Mouse (Mus musculus) heart, embryonic 11.5 days (tissue): ENCODE data around the gene Olfr1155. TPM values are rescaled to one million over a fixed set of nuclear protein-coding genes. Genes with fewer than 3 reads are reported as not detected.

Experiments used
- ATAC-seq: fragments of 200-750 bp; cut with Nextera tagmentation; replicated peaks from 2 replicates; pipeline ENCODE4 v1.8.0; 2017; ENCODE audit warnings: moderate library complexity; ENCODE audit not compliant: insufficient number of reproducible peaks, low FRiP score, low TSS enrichment
- H3K27ac ChIP-seq: fragments of 300-500 bp; sonication (generic); 2 replicates; pipeline ENCODE4 v1.5.1; 2014; ENCODE audit warnings: mild to moderate bottlenecking, low read depth, low read length
- H3K27me3 ChIP-seq: fragments of 300-500 bp; sonication (generic); 2 replicates; pipeline ENCODE4 v1.6.1; 2014; ENCODE audit warnings: mild to moderate bottlenecking, low read length, mixed read lengths; ENCODE audit not compliant: control insufficient read depth, insufficient read depth
- H3K36me3 ChIP-seq: fragments of 300-500 bp; sonication (generic); 2 replicates; pipeline ENCODE4 v1.6.1; 2014; ENCODE audit warnings: mild to moderate bottlenecking, low read length, moderate library complexity, mixed read lengths; ENCODE audit not compliant: control insufficient read depth, insufficient read depth
- H3K4me1 ChIP-seq: fragments of 300-500 bp; sonication (generic); 2 replicates; pipeline ENCODE4 v1.6.1; 2014; ENCODE audit warnings: low read length; ENCODE audit not compliant: control insufficient read depth, insufficient read depth
- H3K4me2 ChIP-seq: fragments of 300-500 bp; sonication (generic); 2 replicates; pipeline ENCODE4 v1.6.1; 2014; ENCODE audit warnings: mild to moderate bottlenecking, moderate library complexity
- H3K4me3 ChIP-seq: fragments of 300-500 bp; sonication (generic); 2 replicates; pipeline ENCODE4 v1.5.1; 2014; ENCODE audit warnings: low read depth, low read length
- H3K9ac ChIP-seq: fragments of 300-500 bp; sonication (generic); 2 replicates; pipeline ENCODE4 v1.6.1; 2014; ENCODE audit warnings: mild to moderate bottlenecking, low read depth, low read length, moderate library complexity
- H3K9me3 ChIP-seq: fragments of 300-500 bp; sonication (generic); replicated peaks from 2 replicates; pipeline ENCODE4 v1.6.1; 2016; ENCODE audit warnings: low read length; ENCODE audit not compliant: control insufficient read depth
- WGBS: fragments of 180-500 bp; shearing (Covaris S2); extraction: QIAGEN DNeasy Blood & Tissue Kit; methylation state at CpG from one replicate; pipeline ENCODE4 v1.1.7; 2014; ENCODE audit not compliant: insufficient replicate concordance; 5-methylcytosine and 5-hydroxymethylcytosine counted together
- polyA plus RNA-seq: library from polyadenylated mRNA; unstranded; fragments of >200 nt; fragmentation: Nextera tagmentation; extraction: Ambion mirVana; gene quantifications from 2 replicates; pipeline ENCODE4 v1.2.1, GENCODE M21; 2014

Olfr1155 gene
- not detected in 2 replicates for polyA plus RNA-seq

GRCm38 (mm10) chr2:87945037-87945436 lies at the start of gene Olfr1155:
TSS of gene Olfr1155 (minus strand) at chr2:87945137.
- WGBS, result 91% methylated on average over 1 of the region's 1 CpGs
- Histone ChIP-seq H3K9ac (no peak within 1 kb of the TSS), H3K4me3 (no peak within 1 kb of the TSS), H3K9me3 (no peaks in the 10 kb centered on the region), H3K27ac (no peak within 1 kb of the TSS), H3K4me2 (no peak within 1 kb of the TSS), H3K27me3 (no peaks in the 10 kb centered on the region), H3K4me1 (no peaks in the 10 kb centered on the region), H3K36me3 (no peaks in the 10 kb centered on the region)
- no peak for ATAC-seq

DNA sequence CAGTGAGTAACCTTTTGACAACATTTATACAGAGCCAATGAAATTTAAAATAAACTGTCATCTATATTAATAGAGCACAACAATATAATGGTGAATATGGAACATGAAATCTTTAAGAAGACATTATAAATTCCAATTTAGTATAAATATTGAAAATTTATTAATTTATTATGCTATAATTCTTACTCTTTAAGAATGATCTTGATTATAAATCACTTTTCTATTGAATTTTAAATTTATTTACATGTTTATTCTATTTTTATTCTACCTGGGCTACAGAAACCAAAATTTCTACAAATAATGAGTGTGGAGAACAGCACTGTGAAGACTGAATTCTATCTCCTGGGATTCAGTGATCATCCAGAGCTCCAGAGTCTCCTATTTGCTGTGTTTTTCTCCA lies 44.9 kb upstream of the Olfr1155 start, which contains the start of gene Olfr1158:
TSS of gene Olfr1158 (plus strand) at position 301 of the 400 bp plus-strand sequence.
- Histone ChIP-seq H3K4me2 (no peak within 1 kb of the TSS), H3K27ac (no peak within 1 kb of the TSS), H3K4me3 (no peak within 1 kb of the TSS), H3K4me1 (no peaks in the 10 kb centered on the region), H3K9me3 (no peaks in the 10 kb centered on the region), H3K9ac (no peak within 1 kb of the TSS), H3K27me3 (no peaks in the 10 kb centered on the region), H3K36me3 (no peaks in the 10 kb centered on the region)
- no peak for ATAC-seq

DNA sequence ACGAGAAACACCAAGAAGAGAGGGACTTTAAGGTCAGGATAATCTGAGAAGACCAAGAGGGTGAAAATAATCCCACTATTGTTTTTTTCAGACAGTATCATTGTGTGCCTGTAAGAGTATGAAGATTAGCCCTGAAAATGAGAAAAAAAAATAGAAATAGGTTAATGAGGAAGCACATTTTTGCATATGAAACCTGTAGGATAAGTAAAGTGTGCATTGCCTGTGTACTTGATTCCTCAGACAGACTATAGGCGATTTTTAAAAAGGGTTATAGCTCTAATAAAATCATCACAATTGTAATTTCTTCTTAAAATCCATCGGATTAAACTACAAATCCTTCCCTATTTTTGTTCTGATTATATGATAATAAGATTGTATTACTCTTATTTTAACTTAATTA lies 29.6 kb upstream of the Olfr1155 start, which contains the start of gene Olfr74:
TSS of gene Olfr74 (minus strand) at position 101 of the 400 bp plus-strand sequence.
- 72% methylated on average over 3 of the region's 3 CpGs for WGBS
- ATAC-seq, result no peak
- H3K9ac ChIP-seq, result no peak within 1 kb of the TSS
- no peak within 1 kb of the TSS for H3K4me2 ChIP-seq
- no peaks in the 10 kb centered on the region for H3K4me1 ChIP-seq
- H3K27ac ChIP-seq, result no peak within 1 kb of the TSS
- no peak within 1 kb of the TSS for H3K4me3 ChIP-seq
- H3K36me3 ChIP-seq, result no peaks in the 10 kb centered on the region
- H3K27me3 ChIP-seq, result no peaks in the 10 kb centered on the region
- H3K9me3 ChIP-seq, result no peaks in the 10 kb centered on the region

- no peak for ATAC-seq
- Histone ChIP-seq H3K4me3 (no peak within 1 kb of the TSS), H3K9ac (no peak within 1 kb of the TSS), H3K4me1 (no peaks in the 10 kb centered on the region), H3K4me2 (no peak within 1 kb of the TSS), H3K27ac (no peak within 1 kb of the TSS), H3K27me3 (no peaks in the 10 kb centered on the region), H3K9me3 (no peaks in the 10 kb centered on the region), H3K36me3 (no peaks in the 10 kb centered on the region)
- WGBS, result 91% methylated on average over 4 of the region's 4 CpGs
Observed at GRCm38 (mm10) chr2:87968199-87968598, 23.3 kb upstream of the Olfr1155 start, which contains the start of gene Olfr1157. TSS of gene Olfr1157 (minus strand) at chr2:87968299.

- no peak within 1 kb of the TSS for H3K27ac ChIP-seq
- no peak within 1 kb of the TSS for H3K4me3 ChIP-seq
- no peaks in the 10 kb centered on the region for H3K4me1 ChIP-seq
- no peaks in the 10 kb centered on the region for H3K27me3 ChIP-seq
- H3K4me2 ChIP-seq, result no peak within 1 kb of the TSS
- no peak within 1 kb of the TSS for H3K9ac ChIP-seq
- H3K36me3 ChIP-seq, result no peaks in the 10 kb centered on the region
- ATAC-seq, result no peak
- H3K9me3 ChIP-seq, result no peaks in the 10 kb centered on the region
Observed at GRCm38 (mm10) chr2:87953000-87953399, 8.1 kb upstream of the Olfr1155 start, which contains the start of gene Olfr1156. TSS of gene Olfr1156 (minus strand) at chr2:87953100.

DNA sequence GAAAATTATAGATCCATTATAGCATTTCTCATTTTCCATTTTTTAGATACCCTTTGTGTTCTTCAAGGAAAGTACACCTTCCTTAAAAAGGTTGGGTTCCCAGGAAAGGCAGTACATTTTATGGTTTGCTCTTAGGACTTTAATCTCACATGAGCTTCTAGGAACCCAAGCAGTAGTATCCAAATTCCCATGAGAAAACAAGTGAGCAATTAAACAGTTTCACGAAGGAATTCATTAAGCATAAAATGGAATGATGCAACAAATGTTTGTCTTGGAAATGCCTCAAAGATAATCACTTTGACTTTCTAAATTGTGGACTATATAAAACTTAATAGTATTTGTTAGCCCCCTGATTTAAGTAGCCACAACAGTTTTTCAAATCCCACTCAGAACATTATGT lies 39.9 kb downstream of the Olfr1155 start, which contains the start of gene Olfr1154:
TSS of gene Olfr1154 (minus strand) at position 101 of the 400 bp plus-strand sequence.
- no peak within 1 kb of the TSS for H3K4me2 ChIP-seq
- no peaks in the 10 kb centered on the region for H3K9me3 ChIP-seq
- H3K4me1 ChIP-seq, result no peaks in the 10 kb centered on the region
- no peak for ATAC-seq
- no peak within 1 kb of the TSS for H3K4me3 ChIP-seq
- H3K36me3 ChIP-seq, result no peaks in the 10 kb centered on the region
- 72% methylated on average over 1 of the region's 1 CpGs for WGBS
- H3K9ac ChIP-seq, result no peak within 1 kb of the TSS
- no peak within 1 kb of the TSS for H3K27ac ChIP-seq
- H3K27me3 ChIP-seq, result no peaks in the 10 kb centered on the region

- Histone ChIP-seq H3K9ac (no peak within 1 kb of the TSS), H3K4me3 (no peak within 1 kb of the TSS), H3K4me1 (no peaks in the 10 kb centered on the region), H3K36me3 (no peaks in the 10 kb centered on the region), H3K27me3 (no peaks in the 10 kb centered on the region), H3K4me2 (no peak within 1 kb of the TSS), H3K9me3 (no peaks in the 10 kb centered on the region), H3K27ac (no peak within 1 kb of the TSS)
- no peak for ATAC-seq
- 70% methylated on average over 1 of the region's 1 CpGs for WGBS
Observed at GRCm38 (mm10) chr2:87894662-87895061, 50.3 kb downstream of the Olfr1155 start, which contains the start of gene Olfr1153. TSS of gene Olfr1153 (plus strand) at chr2:87894962.

Other genes starting within 250 kb of the Olfr1155 start
- gene Olfr1137, start 232.0 kb downstream of the Olfr1155 start, polyA plus RNA-seq, result not detected in 2 replicates
- not detected in 2 replicates for gene Olfr1138, start 205.2 kb downstream of the Olfr1155 start, polyA plus RNA-seq
- not detected in 2 replicates for gene Olfr1140, start 201.4 kb downstream of the Olfr1155 start, polyA plus RNA-seq
- gene Olfr1141, start 191.1 kb downstream of the Olfr1155 start, polyA plus RNA-seq, result not detected in 2 replicates
- gene Olfr152, start 165.7 kb downstream of the Olfr1155 start, polyA plus RNA-seq, result not detected in 2 replicates
- gene Olfr1143, start 144.5 kb downstream of the Olfr1155 start, polyA plus RNA-seq, result not detected in 2 replicates
- gene Olfr1145, start 135.3 kb downstream of the Olfr1155 start, polyA plus RNA-seq, result not detected in 2 replicates
- not detected in 2 replicates for gene Olfr1148, start 114.6 kb downstream of the Olfr1155 start, polyA plus RNA-seq
- not detected in 2 replicates for gene Olfr1150-ps1, start 101.1 kb downstream of the Olfr1155 start, polyA plus RNA-seq
- not detected in 2 replicates for gene Olfr1151, start 89.3 kb downstream of the Olfr1155 start, polyA plus RNA-seq
- gene Olfr1152, start 78.6 kb downstream of the Olfr1155 start, polyA plus RNA-seq, result not detected in 2 replicates
- gene Olfr1153, start 50.2 kb downstream of the Olfr1155 start, polyA plus RNA-seq, result not detected in 2 replicates
- not detected in 2 replicates for gene Olfr1154, start 40.0 kb downstream of the Olfr1155 start, polyA plus RNA-seq
- not detected in 2 replicates for gene Olfr1156, start 8.0 kb upstream of the Olfr1155 start, polyA plus RNA-seq
- gene Olfr1157, start 23.2 kb upstream of the Olfr1155 start, polyA plus RNA-seq, result not detected in 2 replicates
- gene Olfr74, start 29.5 kb upstream of the Olfr1155 start, polyA plus RNA-seq, result not detected in 2 replicates
- gene Olfr1158, start 45.0 kb upstream of the Olfr1155 start, polyA plus RNA-seq, result not detected in 2 replicates
- not detected in 2 replicates for gene Olfr1160, start 63.1 kb upstream of the Olfr1155 start, polyA plus RNA-seq
- not detected in 2 replicates for gene Olfr1161, start 77.6 kb upstream of the Olfr1155 start, polyA plus RNA-seq
- gene Olfr73, start 92.6 kb upstream of the Olfr1155 start, polyA plus RNA-seq, result not detected in 2 replicates
- gene Olfr1162, start 106.0 kb upstream of the Olfr1155 start, polyA plus RNA-seq, result not detected in 2 replicates
- gene Olfr1163, start 126.7 kb upstream of the Olfr1155 start, polyA plus RNA-seq, result not detected in 2 replicates
- gene Olfr1164, start 148.8 kb upstream of the Olfr1155 start, polyA plus RNA-seq, result not detected in 2 replicates
- gene Olfr1166, start 183.1 kb upstream of the Olfr1155 start, polyA plus RNA-seq, result not detected in 2 replicates
- gene Olfr1167, start 210.1 kb upstream of the Olfr1155 start, polyA plus RNA-seq, result not detected in 2 replicates
- not detected in 2 replicates for gene Olfr1168, start 236.7 kb upstream of the Olfr1155 start, polyA plus RNA-seq